Mouse (Mus musculus) c-Kit-positive CD71-positive TER-119-negative erythroid progenitor cells, embryonic 14.5 days (primary cell): ENCODE data around the gene Sft2d1.

Experiments used
- DNase-seq: peaks from one replicate; pipeline ENCODE4 v3.0.0-alpha.2; 2013; ENCODE audit warnings: low read depth

The Sft2d1 gene

DNA sequence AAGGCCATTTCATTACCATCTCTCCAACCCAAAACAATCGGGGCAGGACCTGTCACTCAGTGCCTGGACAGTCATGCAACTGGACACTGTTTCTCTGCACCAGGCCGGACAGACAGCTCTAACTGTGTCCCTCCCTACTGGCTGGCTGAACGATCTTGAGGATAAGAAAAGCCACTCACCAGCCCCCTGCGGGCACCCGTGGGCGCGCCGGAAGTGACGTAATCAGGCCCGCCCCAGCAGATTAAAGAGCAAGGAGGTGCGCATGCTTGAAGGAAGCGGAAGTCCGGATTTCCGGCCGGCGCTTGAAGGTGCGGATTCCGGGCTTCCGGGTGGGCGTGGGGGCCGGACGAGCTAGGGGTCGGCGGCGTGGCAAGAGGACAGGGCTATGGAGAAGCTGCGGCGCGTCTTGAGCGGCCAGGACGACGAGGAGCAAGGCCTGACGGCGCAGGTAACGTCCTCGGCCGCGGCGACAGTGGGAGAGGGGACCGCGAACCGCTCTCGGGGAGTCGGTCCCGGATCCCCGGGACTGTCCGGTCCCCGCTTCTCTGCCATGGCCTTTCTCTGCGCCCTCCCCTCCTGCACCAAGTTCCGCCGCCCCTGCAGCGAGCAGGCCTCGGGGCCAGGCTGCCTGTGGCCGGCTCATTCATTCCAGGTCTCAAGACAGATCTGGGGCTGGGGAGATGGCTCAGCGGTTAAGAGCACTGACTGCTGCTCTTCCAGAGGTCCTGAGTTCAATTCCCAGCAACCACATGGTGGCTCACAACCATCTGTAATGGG is at the start of gene Sft2d1:
Gene Sft2d1, plus strand, starts transcription at position 265 of the 777 bp plus-strand sequence.
- peak; percentile 89 for DNase-seq

DNA sequence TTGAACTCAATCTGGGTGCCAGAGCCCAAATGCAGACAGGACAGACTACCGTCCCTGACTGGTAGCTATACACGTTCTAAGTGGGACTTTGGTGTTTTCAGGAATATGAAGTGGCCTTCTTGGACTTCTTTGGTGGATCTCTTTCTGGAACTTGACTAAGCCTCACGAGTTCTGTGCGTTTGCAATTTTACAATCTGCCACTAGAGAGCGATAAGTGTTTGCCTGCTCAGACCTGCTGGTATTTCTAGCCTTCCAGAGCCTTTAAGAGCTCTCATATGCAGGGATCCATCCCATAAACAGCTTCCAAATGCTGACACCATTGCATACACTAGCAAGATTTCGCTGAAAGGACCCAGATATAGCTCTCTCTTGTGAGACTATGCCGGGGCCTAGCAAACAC is 46.3 kb upstream of the Sft2d1 start:
- peak; percentile 36 for DNase-seq

DNA sequence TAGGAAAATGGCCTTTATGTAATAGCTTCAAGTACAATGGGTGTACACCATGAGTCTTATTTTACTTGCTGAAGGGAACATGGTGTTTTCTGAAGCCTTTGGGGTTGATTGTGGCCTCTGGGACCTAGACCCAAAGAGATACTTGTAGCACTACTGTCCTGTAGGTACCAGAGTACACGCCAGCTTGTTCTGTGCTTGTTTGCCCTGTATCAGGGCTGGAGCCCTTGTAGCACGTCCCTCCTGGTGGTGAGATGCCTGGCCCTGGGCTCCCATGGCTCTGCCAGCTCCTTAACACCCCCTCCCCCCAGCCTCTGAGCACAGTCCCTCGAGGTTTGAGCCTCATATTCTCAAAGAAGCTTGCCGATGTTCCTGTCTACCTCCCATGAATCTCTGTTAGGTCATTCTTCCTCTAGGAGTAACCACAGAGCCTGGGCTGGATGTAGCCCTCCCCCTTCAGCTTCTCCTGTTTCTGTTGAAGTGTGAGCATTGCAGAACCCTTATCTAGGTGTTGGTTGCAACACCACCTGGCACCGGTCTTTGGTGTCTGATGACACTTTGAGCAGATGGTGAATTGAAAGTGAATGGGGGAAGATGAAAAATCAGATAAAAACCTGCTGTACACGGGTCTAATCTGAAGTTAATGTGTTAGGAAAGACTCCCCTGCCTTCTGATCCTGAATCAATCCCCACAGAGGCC is 38.7 kb upstream of the Sft2d1 start:
- no peak for DNase-seq

DNA sequence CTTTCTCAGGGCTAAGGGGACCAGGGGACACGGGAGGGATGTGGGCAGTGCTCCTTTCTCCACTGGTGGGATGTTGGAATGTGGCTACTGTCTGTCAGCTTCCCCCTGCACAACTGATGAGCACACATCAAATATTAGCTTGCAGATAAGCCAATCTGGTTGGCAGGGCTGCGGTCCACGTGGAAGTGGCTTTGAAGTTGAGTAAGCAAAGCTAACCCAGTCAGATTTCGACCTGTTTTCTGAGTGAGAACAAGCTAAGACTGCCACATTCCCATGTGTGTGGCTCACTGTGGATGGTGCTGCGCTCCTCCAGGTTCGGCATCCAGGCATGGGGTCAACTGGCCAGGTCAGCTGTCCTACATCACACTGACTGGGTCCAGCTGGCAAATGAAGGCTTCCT is 38.0 kb upstream of the Sft2d1 start:
- DNase-seq: no peak

DNA sequence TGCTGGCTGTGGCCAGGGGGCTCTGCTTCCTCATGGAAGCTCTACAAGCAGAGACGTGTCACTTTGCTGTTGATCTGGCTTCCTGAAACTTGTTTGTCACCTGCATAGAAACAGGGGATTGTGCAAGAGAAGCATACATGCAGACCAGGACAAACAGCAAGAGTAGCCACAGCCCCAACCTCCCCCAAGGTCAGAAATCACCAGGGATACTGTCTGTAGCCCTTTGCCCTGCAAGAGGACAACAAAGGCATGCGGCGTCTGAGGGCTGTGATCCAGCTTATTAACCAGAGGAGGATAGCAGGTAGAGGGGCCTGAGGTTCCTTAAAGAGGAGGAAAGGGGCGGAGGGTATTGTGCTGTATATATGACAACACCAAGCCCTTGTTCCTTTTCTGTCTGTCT is 34.8 kb upstream of the Sft2d1 start:
- DNase-seq: no peak

DNA sequence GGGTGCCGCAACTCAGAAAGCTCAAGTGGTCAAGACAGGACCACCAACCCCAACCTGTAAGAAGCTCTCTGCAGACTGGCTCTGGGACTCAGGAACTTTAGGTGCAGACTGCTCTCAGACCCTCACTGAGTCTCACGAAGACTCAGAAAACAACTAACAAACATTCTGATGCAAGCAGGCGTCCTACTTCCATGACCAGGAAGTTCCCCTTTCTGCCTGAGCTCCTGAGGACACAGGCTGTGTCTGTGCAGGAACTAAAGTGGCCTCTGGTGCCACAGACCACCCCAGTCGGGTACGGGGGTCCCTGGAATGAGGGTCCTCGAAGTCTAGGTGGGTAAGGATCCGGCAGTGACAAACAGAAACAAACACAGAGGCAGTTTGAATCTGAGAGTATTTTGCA is 34.2 kb upstream of the Sft2d1 start:
- DNase-seq: no peak

DNA sequence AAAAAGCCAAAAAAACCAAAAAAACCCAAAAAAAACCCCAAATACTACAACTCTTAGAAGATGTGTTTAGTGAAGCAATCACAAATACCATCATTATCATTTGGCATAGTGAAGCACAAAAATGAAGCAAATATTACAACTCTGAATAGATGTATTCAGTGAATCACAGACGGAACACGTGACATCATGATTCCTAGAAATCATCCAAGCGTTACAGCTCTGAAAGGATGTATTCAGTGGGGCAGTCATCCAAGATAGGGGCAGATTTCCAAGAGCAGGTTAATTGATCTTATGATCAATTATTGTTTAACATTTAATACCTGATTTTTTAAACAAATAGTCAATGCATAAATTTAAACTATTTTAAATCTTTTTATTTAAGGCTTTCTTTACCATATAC is 33.6 kb upstream of the Sft2d1 start:
- no peak for DNase-seq

DNA sequence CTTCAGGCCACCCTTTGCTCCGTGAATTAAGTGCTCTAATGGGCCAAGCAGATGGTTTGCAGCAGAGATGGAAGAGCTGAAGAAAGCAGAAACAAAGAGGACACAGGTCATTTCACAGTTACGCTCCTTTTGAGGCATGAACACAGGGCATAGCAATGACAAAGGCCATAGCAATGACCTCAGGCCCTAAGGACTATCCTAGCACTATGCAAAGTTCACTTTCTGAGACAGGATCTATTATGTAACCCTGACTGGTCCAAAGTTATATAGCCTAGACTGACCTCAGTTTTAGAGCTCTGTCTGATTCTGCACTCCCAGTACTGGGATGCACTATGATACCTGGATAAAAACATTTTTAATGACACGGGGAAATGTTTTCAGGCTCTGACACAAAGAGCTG is 32.5 kb upstream of the Sft2d1 start:
- no peak for DNase-seq

DNA sequence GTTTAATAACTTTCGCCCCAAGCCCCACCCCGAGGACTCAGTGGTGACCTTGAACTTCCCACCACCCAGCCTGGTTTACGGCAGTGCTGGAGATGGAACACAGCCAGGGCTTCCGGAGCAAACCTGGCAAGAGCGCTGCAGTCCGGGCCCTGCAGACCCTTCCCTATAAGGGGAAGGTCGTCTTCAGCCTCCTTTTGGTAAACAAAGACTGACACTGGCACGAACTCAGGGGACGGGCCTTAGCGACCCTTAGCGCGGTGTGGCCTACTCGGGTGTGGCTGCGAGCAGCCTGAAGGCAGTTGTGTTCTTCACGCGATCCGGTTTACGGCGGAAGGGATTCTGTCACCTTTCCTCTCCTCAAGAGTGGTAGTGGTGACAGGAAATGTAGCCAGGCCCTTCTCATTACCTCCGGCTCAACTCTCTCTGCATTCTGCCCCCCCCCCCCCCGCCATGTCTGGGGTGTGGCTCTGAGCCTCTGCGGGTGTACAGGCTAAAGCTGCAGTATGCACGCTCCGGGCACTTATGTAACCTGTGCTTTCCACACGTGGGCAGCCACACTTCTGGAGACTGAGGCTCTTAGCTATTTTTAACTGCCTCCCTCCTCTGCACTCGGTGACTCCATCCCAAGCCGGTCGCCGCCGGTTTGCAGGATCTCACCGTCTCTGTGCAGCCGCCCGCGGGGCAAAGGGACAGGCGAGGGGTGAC is 27.9 kb upstream of the Sft2d1 start, which contains the start of gene Mpc1:
Gene Mpc1, plus strand, starts transcription at position 84 of the 705 bp plus-strand sequence.
- peak; percentile 45 for DNase-seq

DNA sequence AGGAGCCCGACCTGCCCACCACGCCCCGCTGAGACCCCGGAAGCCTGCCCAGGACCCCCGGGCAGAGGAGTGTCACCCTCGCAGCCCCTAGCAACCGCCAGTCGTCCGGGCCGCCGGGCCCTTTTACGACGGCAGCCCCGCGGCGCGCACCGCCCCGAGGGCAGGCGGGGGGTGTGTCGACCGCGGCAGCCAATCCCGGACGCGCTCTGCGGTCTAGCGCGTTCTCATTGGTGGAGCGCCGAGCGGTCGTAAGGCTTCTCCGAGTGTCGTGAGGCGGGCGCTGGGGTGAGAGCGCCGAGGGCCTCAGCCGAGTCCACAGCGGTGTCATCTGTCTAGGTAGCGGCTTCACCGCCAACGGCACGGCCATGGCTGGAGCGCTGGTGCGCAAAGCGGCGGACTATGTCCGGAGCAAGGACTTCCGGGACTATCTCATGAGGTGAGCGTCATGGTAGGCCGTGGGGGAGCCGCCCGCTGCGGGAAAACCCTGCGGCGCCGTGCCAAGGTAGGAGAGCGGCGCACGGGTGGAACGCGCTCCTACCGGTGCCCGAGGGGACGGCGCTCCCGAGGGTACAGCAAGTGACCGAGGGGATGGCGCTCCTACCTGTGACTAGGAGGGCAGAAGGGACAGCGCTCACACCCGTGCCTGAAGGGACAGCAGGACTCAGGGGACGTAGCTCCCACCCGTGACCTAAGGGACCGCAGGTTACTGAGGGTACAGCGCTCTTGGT is 27.2 kb upstream of the Sft2d1 start:
- peak; percentile 89 for DNase-seq

DNA sequence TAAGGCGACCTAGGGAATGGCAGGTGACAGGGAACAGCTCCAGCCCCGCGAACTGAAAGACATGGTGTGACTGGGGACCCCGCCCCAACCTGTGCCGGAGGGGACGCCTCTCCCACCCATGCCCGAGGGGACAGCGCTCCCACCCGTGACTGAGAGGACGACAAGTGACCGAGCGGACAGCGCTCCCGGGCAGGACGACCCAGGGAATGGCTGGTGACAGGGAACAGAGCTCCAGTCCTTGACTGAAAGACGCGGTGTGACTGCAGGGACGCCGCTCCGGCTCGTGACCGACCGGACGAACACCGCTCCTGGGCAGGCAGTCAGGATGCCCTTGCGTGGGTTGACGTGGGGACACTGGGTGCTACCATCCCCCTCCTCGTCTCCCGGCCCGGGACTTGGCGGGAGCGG is 26.6 kb upstream of the Sft2d1 start:
- DNase-seq: no peak

DNA sequence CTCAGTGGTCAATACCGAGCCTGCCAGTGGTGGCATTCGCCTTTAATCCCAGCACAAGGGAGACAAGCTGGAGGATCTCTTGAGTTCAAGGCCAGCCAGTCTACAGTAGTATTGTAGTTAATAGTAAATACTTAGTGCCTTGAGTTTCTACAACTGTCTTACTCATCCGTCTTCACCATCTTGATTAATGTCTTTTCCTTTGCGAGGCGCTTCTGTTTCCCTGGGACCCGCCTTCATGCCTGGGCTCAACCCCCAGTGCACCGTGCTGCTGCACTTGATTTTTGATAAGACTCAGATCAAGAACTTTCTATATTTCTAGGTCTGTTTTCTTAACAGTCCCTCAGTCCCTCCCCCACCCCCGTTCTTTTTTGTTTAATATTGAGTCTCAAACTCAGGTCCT is 25.8 kb upstream of the Sft2d1 start:
- DNase-seq: peak; percentile 33

DNA sequence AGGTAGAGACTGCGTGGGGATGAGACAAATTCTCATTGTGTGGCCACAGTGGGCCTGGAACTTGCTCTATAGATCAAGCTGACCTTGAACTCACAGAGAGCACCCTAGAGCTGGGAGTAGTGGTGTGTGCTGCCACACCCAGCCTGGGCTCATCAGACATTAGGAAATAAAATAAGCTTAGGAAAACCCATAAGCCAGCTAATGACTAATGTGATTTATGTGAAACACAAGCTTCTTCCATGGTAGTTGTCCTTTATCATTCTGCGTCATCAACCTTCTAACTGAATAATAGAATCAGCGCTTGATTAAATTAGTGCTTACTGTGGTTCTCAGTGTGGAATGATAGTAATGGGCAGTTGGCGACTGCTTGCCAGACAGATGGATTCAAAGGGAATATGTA is 23.9 kb upstream of the Sft2d1 start:
- no peak for DNase-seq

DNA sequence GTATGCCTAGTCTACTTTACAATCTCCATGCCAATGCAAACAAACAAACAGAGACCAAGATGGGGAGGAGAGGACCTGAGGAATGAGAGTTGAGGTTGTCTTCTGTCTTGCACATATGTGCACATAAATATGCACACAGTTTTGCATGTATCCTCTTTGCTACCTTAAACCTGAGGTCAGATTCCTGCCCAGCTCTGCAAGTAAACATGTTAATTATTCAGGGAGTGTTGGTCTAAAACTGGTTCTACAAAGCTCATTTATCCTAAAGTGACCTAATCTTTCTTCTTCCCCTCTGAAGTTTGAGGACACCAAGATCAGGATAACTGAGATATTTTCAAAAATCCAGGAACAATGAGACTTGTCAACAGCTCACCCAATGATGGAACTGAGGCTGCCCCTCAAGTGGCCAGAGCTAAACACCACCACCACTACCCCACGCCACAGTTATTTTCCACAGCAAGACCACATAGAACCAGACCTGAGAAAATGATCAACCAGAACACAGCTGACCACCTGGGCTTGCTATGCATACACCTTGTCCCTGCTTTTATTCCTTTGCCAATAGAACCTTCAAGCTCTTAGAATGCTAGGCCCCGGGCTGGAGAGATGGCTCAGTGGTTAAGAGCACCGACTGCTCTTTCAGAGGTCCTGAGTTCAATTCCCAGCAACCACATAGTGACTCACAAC is 20.8 kb upstream of the Sft2d1 start:
- no peak for DNase-seq

DNA sequence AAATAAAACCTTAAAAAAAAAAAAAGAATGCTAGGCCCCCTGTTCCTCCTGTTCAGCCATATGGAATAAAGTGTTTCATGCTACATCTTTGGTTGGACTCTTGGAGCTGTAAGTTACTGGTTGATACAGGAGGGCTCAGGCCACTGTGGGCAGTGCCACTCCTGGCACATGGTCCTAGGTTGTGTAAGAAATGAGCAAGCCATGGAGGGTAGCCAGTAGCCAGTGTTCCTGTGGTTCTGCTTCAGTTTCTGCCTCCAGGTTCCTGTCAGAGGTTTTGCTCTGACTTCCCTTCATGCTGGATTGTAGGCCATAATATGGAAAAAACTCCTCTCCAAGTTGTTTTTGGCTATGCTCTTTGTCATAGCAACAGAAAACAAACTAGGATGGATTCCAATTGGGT is 20.2 kb upstream of the Sft2d1 start:
- no peak for DNase-seq

DNA sequence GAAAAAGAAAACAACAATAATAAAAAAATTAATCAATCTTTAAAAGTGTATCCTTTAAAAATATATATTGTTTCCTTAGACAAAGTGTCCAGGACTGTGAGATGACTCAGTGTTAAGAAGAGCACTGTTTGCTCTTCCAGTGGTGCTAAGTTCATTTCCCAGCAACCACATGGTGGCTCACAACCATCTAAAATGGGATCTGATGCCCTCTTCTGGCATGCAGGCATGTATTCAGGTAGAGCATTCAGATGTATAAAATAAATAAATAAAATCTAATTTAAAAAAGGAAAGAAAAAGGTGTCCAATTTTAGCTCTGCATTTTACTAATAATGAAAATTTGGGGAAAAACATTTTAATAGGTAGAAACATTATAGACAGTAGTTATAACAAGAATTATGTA is 15.1 kb upstream of the Sft2d1 start:
- DNase-seq: no peak

DNA sequence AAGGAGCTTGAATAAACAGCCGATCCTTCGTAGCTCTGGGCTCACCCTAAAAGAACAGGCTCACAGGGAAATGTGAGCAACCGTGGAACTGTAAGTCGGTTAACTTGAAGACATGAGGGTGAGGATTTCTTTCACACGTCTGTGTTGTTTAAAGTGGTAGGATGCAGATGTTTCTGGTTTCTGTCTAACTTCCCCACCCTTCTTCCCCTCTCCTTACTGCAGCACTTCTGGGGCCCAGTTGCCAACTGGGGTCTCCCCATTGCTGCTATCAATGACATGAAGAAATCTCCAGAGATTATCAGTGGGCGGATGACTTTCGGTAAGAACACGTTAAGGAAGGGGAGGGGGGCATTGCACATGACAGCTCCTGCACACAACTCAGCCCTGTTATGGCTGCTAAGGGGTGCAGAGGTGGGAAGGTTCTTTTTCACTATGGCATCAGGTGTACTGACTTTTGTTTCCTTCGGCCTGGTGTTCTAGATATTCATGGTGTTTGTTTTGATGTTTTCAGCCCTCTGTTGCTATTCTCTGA is 14.5 kb upstream of the Sft2d1 start:
- no peak for DNase-seq

DNA sequence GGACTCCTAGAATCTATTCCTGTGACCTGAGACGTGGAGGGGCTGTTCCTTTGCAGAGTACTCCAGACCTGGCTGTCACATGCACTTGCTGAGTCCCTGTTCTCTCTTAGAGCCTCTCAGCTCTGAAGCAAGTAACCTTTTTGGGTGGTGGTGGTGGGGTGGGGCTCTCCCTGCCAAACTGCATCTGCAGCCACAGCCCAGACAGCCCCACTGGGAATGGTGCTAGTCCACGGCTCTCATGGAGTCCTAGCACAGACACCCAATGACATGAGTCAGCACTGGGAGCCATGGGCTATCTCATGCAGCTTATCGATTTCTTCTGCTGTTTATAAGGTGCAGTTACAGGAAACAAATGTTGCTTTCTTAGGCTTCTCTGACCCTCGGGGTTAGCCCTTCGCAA is 13.2 kb upstream of the Sft2d1 start:
- no peak for DNase-seq

DNA sequence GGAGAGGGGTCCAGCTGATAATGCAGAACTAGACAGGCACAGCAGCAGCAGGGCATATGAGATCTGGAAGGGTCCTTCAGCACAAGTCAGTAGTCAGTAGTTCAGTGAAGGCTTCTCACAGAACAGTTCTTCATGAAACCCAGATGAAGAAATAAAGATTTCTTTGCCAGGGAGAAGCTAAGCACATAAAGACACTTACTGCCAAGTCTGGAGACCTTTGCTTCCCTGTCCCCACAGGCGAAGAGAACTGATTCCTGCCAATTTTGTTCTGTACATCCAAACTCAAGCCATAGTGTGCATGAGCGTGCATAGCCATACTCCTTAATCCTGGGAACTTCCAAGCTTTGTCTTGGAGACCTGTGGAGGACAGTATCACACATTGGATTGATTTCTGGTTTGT is 12.6 kb upstream of the Sft2d1 start:
- DNase-seq: no peak

DNA sequence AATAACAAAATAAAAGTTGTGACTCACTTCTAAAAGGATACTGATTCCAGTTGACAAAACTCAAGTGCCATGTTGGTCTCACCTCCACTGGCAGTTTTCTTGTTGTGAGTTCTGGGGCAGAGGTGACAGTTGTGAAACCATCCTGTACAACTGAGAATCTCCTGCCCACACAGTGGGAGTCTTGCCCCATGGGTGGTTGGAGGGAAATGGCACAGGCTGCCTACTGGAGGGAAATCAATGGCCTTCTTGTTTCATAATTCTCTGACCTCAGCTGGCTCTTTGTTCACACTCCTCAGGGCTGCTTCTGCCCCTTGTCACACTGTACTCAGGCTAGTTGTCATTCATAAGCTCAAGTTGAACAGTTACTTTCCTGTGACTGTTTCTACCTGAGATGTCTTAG is 11.4 kb upstream of the Sft2d1 start:
- DNase-seq: no peak

DNA sequence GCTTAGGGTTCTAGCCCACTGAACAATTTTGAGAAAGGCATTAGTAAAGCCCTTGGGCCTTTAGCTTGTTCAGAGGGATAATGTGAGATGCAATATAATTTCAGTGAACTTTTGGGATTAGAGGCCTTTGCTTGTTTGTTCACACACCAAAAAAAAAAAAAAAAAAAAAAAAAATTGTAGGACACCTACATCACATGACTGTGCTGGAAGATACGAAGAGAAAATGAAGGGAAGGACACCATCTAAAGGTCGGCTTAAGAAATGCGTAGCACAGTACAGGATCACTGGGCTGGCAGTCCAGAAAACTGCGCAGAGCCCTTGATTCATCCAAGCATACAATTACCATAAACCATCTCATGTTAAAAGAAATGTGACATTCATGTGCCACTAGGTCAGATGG is 9.4 kb upstream of the Sft2d1 start:
- DNase-seq: no peak
